Mouse (Mus musculus) brown adipose tissue, adult 24 weeks (tissue): ENCODE results near the gene Sephs1. TPM values are rescaled to one million over a fixed set of nuclear protein-coding genes. Genes with fewer than 3 reads are reported as not detected.
A peak's percentile ranks its signal among the peaks of the same experiment; 100 is the strongest.

Source experiments
- H3K27ac ChIP-seq: fragments of 200-500 bp; replicated peaks from 2 replicates; pipeline ENCODE4 v1.5.1; 2012; ENCODE audit warnings: low read depth, mild to moderate bottlenecking, low read length
- H3K4me1 ChIP-seq: fragments of 200-500 bp; 2 replicates; pipeline ENCODE4 v1.6.1; 2012; ENCODE audit warnings: low read length, mixed read lengths; ENCODE audit not compliant: control insufficient read depth, insufficient read depth, insufficient read length
- H3K4me3 ChIP-seq: fragments of 200-500 bp; 2 replicates; pipeline ENCODE4 v1.5.1; 2012; ENCODE audit warnings: low read depth, mild to moderate bottlenecking, low read length, moderate library complexity; ENCODE audit not compliant: insufficient read depth
- polyA plus RNA-seq: library from polyadenylated mRNA; stranded (reverse); fragments of >200 nt; gene quantifications from 2 replicates; pipeline ENCODE4 v1.2.4, GENCODE M21; 2012; ENCODE audit not compliant: missing spikeins, insufficient read depth, insufficient read length

Gene Sephs1
- polyA plus RNA-seq, 1 experiment, result 11.8 TPM

GRCm38 (mm10) chr2:4883009-4883704 is 1.8 kb downstream of the Sephs1 start:
- Histone ChIP-seq H3K4me1 (peaks cover 3% of the 10 kb centered on the region), H3K4me3 (peak overlapping the region; percentile 98), H3K27ac (no peak overlapping the region)

DNA sequence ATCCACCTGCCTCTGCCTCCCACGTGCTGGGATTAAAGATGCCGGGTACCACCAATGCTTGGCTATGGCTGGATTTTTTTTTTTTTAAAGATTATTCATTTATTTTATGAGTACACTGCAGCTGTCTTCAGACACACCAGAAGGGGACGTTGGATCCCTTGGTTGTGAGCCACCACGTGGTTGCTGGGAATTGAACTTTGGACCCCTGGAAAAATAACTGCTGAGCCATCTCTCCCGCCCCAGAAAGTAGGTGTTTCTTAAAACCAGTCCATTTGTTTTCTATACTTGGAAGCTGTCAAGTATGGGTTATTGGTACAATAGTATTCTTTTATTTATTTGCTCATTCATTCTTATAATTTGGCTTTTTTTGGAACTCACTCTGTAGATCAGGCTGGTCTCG is 5.5 kb downstream of the Sephs1 start:
- Histone ChIP-seq H3K4me3 (no peak overlapping the region), H3K4me1 (peaks cover 3% of the 10 kb centered on the region), H3K27ac (no peak overlapping the region)

GRCm38 (mm10) chr2:4895598-4895997 is 14.2 kb downstream of the Sephs1 start:
- Histone ChIP-seq H3K27ac (no peak overlapping the region), H3K4me1 (no peaks in the 10 kb centered on the region)

GRCm38 (mm10) chr2:4896970-4897369 is 15.6 kb downstream of the Sephs1 start:
- H3K27ac ChIP-seq, result no peak overlapping the region
- H3K4me3 ChIP-seq, result no peak overlapping the region
- H3K4me1 ChIP-seq, result no peaks in the 10 kb centered on the region

More at GRCm38 (mm10) chr2:4895598-4895997, 14.2 kb downstream of the Sephs1 start:
- no peak overlapping the region for H3K4me3 ChIP-seq

DNA sequence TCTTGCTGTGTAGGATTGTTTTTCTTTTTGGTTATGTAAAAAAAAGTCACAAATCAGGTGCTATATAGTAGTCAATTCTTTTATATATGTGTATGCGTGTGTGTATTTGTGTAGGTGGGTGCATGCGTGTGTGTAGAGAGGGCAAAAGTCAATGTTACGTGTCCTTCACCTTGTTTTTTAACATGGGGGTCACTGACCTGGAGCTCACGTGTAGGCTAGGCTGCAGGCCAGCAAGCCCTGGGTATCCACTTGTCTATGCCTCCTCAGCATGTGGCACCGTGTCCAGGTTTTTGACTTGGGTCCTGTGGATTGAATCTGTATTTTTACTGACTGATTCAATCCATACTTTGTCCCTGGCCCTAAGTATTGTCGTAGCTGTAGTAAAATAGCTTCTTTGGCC is 19.3 kb downstream of the Sephs1 start:
- H3K4me1 ChIP-seq, result no peaks in the 10 kb centered on the region
- no peak overlapping the region for H3K4me3 ChIP-seq
- H3K27ac ChIP-seq, result no peak overlapping the region

- no peak overlapping the region for H3K27ac ChIP-seq
- H3K4me3 ChIP-seq, result no peak overlapping the region
- no peaks in the 10 kb centered on the region for H3K4me1 ChIP-seq
Observed at GRCm38 (mm10) chr2:4902346-4902745, 21.0 kb downstream of the Sephs1 start.

GRCm38 (mm10) chr2:4907120-4907519 is 25.8 kb downstream of the Sephs1 start:
- Histone ChIP-seq H3K4me1 (no peaks in the 10 kb centered on the region), H3K27ac (no peak overlapping the region), H3K4me3 (no peak overlapping the region)

DNA sequence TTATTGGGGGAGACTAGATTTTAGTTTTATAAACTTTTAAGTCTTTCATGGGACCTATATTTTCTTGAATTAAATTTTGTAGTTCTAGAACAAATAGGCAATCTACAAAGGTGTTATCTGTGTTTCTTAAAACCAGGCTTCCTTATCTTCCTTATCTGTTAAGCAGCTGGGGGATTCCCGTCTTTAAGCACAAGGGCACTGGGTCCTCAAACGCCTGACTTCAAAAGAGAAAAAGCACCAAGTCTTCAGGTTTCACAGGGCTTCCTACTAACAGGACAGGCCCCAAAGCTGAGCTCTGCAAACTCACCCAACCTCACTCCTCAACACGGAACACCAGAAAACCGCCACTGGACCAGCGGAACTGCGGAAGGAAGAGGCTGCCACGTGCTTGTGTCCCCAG is 26.6 kb downstream of the Sephs1 start:
- H3K4me3 ChIP-seq, result no peak overlapping the region
- H3K4me1 ChIP-seq, result no peaks in the 10 kb centered on the region
- H3K27ac ChIP-seq, result no peak overlapping the region

DNA sequence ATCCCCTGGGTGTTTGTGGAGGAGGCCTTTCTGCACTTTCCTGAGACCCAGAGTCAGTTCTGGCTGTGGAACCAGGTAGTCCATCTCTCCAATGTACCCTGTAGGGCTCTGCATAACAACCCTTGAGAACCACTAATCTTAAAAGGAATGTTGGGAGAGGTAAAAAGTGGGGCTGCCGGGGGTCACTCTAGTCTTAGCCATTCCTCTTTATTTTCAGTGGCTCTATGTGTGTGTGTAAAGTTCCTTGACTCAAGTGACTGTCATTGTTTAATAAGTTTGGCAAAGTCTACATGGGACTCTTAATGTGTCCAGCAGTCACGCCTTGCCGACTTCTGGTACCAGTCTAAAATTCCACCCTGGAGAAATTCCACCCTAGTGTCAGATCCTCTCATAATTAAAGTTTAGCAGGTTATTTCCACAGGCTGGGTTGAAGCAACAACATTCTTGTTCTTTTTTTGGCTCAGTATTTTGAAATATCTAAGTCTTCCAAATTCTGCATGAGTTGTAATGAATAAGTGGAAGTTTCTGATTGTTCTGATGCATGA is 27.5 kb downstream of the Sephs1 start:
- no peaks in the 10 kb centered on the region for H3K4me1 ChIP-seq
- H3K27ac ChIP-seq, result no peak overlapping the region
- H3K4me3 ChIP-seq, result no peak overlapping the region

DNA sequence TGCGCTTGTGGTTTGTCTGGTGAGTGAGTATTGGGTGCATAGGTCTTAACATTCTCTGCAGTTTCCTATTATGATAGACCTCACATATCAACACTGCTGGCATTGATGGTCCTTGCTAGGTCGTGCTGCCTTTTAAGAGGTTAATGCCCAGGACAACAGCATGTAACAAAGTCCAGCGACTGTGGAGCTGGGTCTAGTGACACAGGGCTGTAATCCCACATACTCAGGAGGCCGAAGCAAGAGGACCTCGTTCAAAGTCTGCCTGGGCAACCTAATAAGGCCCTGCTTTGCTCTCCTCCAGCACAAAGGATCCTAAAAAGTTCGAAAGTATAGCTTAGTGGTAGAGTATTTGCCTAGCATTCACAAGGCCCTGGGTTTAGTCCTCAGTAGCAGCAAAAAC is 28.5 kb downstream of the Sephs1 start:
- Histone ChIP-seq H3K4me1 (no peaks in the 10 kb centered on the region), H3K4me3 (no peak overlapping the region), H3K27ac (no peak overlapping the region)

DNA sequence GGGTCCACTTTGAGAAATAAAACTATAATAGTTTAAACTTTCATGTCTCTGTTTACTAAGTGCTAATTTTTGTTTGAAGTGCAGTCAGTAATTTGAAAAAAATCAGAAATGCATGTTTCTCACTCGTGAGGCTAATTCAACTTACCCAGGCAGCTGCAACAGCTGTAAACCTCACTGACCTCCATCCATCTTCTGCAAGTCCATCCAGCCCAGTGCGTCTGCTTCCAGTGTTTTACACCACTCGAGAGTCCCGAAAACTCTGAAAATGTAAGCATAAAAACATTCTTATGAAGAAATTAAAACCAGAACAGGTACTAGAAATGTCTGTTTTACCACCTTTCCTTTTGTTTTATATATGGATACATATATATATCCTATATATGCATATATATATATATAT is 29.2 kb downstream of the Sephs1 start:
- H3K4me3 ChIP-seq, result no peak overlapping the region
- no peaks in the 10 kb centered on the region for H3K4me1 ChIP-seq
- no peak overlapping the region for H3K27ac ChIP-seq

DNA sequence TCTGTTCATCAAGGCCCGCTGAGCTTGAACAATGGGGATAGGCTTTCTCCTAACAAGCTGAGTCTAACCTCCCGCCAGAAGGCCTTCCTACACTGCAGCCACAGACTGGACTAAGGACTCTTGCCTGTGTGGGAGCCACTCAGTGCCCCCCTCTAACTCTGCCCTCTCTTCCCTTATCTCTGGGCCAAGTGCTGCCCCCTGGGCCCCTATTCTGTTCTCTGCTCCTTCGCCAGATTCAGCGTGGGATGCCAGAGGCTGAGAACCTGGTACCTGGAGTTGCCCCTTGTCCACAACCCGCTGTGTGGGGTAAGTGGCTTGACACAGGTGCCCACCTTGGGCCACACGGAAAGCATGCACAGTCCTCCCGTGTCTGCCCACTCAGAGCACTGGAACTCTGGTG is 32.6 kb downstream of the Sephs1 start:
- no peak overlapping the region for H3K27ac ChIP-seq
- H3K4me3 ChIP-seq, result no peak overlapping the region
- H3K4me1 ChIP-seq, result no peaks in the 10 kb centered on the region

- no peak overlapping the region for H3K4me3 ChIP-seq
- peaks cover 3% of the 10 kb centered on the region; the same call in 1 of the 2 replicates for H3K4me1 ChIP-seq
- no peak overlapping the region for H3K27ac ChIP-seq
Observed at GRCm38 (mm10) chr2:4916037-4916436, 34.7 kb downstream of the Sephs1 start.

DNA sequence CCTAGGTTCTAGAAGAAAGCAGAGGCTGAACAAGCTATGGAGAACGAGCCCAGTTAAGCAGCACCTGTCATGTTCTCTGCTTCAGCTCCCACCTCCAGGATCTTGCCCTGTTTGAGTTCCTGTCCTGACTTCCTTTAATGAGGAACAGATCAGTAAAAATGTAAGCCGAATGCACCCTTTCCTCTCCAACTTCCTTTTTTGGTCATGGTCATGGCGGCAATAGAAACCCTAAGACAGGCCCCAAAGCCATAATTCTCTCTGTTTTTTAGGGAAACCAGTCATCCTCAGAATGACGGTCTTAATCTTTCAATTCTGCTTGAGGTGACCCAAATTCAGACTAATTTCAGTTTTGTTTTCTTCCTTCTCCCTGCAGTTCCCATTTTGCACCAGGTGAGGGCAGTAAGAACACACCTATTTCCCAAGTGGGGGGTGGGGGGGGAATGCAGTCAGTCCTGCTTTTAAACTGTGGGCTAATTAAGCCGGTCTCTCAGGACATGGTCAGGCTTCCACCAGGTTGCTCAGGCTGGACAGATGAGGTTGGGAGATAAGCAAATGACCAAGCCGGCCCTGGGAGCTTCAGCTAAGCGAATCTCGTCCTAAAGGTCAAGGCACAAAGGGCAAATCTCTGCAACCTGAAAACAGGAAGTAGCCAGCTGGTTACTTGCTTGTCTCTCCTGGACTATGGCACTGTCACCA is 36.1 kb downstream of the Sephs1 start:
- Histone ChIP-seq H3K4me1 (peaks cover 3% of the 10 kb centered on the region; the same call in 1 of the 2 replicates), H3K4me3 (peak overlapping the region; percentile 56), H3K27ac (peak overlapping the region; percentile 94)

- Histone ChIP-seq H3K4me1 (peaks cover 3% of the 10 kb centered on the region; the same call in 1 of the 2 replicates), H3K27ac (peak within 1 kb of the TSS; percentile 94), H3K4me3 (peak within 1 kb of the TSS; percentile 96)
Observed at GRCm38 (mm10) chr2:4918860-4919739, 37.7 kb downstream of the Sephs1 start, which contains the start of gene Phyh. TSS of gene Phyh (plus strand) at chr2:4919019.
